ENCODE assay signal across 9 mouse cellular contexts in the genomic region with DNA sequence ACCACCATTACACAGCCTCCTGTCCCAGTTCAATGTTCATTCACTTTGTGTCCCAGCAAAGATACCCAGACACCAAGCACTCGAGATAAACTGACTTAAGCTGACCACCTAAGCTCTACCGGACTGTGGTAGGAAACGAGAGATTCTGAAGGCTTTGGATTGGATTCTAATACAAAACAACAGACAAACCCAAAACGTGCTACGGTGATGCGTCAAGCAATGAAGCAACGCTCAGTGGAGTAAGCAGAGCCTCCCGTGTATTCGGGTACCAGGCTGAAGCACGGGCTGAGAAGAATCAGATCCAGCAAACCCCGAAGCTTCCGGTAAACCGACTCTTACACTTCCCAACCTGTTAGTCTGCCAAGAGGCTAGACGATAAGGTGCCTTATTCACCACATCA. TPM values are rescaled to one million over a fixed set of nuclear protein-coding genes. Genes with fewer than 3 reads are reported as not detected.
DNase-seq lines count a peak whose midpoint lies in the region; ATAC-seq lines count a peak whose summit lies in the region.
"Had no signal": no experiment of that assay in that cellular context is flagged by ENCODE, and none has a peak within 500 bp of the region (broad histone marks: within the 10 kb centered on the region; RNA-seq: fewer than 3 reads in every experiment).

No protein-coding gene starts in this region.

- no peaks in the 10 kb centered on the region for H3K9me3 ChIP-seq in kidney, embryonic 16.5 days (ENCODE audit: low read length)
- H3K9me3 ChIP-seq in embryonic facial prominence, embryonic 14.5 days (ENCODE audit: control insufficient read depth, low read length) = no peaks in the 10 kb centered on the region
- no peaks in the 10 kb centered on the region for H3K9me3 ChIP-seq in hindbrain, embryonic 15.5 days
- no peaks in the 10 kb centered on the region for H3K9me3 ChIP-seq in midbrain, embryonic 16.5 days (replicated peaks; ENCODE audit: control insufficient read depth, low read length, poor library complexity, severe bottlenecking)

- H3K27me3 ChIP-seq in kidney, embryonic 16.5 days (ENCODE audit: insufficient read depth, low read length) = no peaks in the 10 kb centered on the region
- no peaks in the 10 kb centered on the region for H3K27me3 ChIP-seq in embryonic facial prominence, embryonic 14.5 days (replicated peaks; ENCODE audit: control insufficient read depth, insufficient read depth, low read length)
- no peaks in the 10 kb centered on the region for H3K27me3 ChIP-seq in hindbrain, embryonic 15.5 days
- H3K27me3 ChIP-seq in midbrain, embryonic 16.5 days (ENCODE audit: control insufficient read depth, insufficient read depth, low read depth, low read length) = no peaks in the 10 kb centered on the region

- no peak overlapping the region for H3K9ac ChIP-seq in kidney, embryonic 16.5 days (replicated peaks; ENCODE audit: low read length)
- H3K9ac ChIP-seq in embryonic facial prominence, embryonic 14.5 days (ENCODE audit: low read depth, low read length) = no peak overlapping the region
- no peak overlapping the region for H3K9ac ChIP-seq in hindbrain, embryonic 15.5 days
- H3K9ac ChIP-seq in midbrain, embryonic 16.5 days (ENCODE audit: low read depth, low read length) = no peak overlapping the region

- peak overlapping the region; percentile 47 for H3K4me2 ChIP-seq in kidney, embryonic 16.5 days (replicated peaks; ENCODE audit: low read depth, low read length)
- peak overlapping the region; percentile 49 for H3K4me2 ChIP-seq in embryonic facial prominence, embryonic 14.5 days (ENCODE audit: low read depth, low read length)
- H3K4me2 ChIP-seq in hindbrain, embryonic 15.5 days = peak overlapping the region; percentile 47
- H3K4me2 ChIP-seq in midbrain, embryonic 16.5 days (ENCODE audit: low read length) = no peak overlapping the region

- no peak for DNase-seq in kidney, adult 9 months
- DNase-seq in embryonic facial prominence, embryonic 14.5 days (ENCODE audit: low spot score) = no peak
- DNase-seq in urinary bladder, postnatal 36 days (ENCODE audit: low spot score in 2 of 2) = no peak

- no peaks in the 10 kb centered on the region for H3K36me3 ChIP-seq in kidney, embryonic 16.5 days (ENCODE audit: insufficient read depth, low read length)
- no peaks in the 10 kb centered on the region for H3K36me3 ChIP-seq in embryonic facial prominence, embryonic 14.5 days (ENCODE audit: control insufficient read depth, insufficient read depth, low read length)
- no peaks in the 10 kb centered on the region for H3K36me3 ChIP-seq in hindbrain, embryonic 15.5 days
- H3K36me3 ChIP-seq in midbrain, embryonic 16.5 days (ENCODE audit: control insufficient read depth, insufficient read depth, low read length) = no peaks in the 10 kb centered on the region

- peak overlapping the region; percentile 33 for H3K4me3 ChIP-seq in kidney, embryonic 16.5 days (ENCODE audit: low read length)
- peak overlapping the region; percentile 12; the same call in 1 of the 2 replicates for H3K4me3 ChIP-seq in embryonic facial prominence, embryonic 14.5 days (ENCODE audit: low read depth, low read length)
- peak overlapping the region; percentile 26 for H3K4me3 ChIP-seq in hindbrain, embryonic 15.5 days
- peak overlapping the region; percentile 0; the same call in 1 of the 2 replicates for H3K4me3 ChIP-seq in midbrain, embryonic 16.5 days (ENCODE audit: low read depth, low read length)

- H3K27ac ChIP-seq in kidney, embryonic 16.5 days (ENCODE audit: low read length) = no peak overlapping the region
- H3K27ac ChIP-seq in embryonic facial prominence, embryonic 14.5 days (replicated peaks; ENCODE audit: low read depth, low read length) = no peak overlapping the region
- no peak overlapping the region for H3K27ac ChIP-seq in hindbrain, embryonic 15.5 days (replicated peaks)
- no peak overlapping the region for H3K27ac ChIP-seq in midbrain, embryonic 16.5 days (ENCODE audit: low read length)

- 49% methylated on average over 14 of the region's 14 CpGs for WGBS in kidney, embryonic 16.5 days
- 49% methylated on average over 14 of the region's 14 CpGs for WGBS in embryonic facial prominence, embryonic 14.5 days
- 52% methylated on average over 14 of the region's 14 CpGs for WGBS in hindbrain, embryonic 15.5 days
- 50% methylated on average over 14 of the region's 14 CpGs for WGBS in midbrain, embryonic 16.5 days

- peaks cover 19% of the 10 kb centered on the region for H3K4me1 ChIP-seq in kidney, embryonic 16.5 days (ENCODE audit: insufficient read depth, low read length)
- peaks cover 11% of the 10 kb centered on the region for H3K4me1 ChIP-seq in embryonic facial prominence, embryonic 14.5 days (ENCODE audit: control insufficient read depth, insufficient read depth, low read length)
- peaks cover 21% of the 10 kb centered on the region for H3K4me1 ChIP-seq in hindbrain, embryonic 15.5 days (replicated peaks)
- H3K4me1 ChIP-seq in midbrain, embryonic 16.5 days (ENCODE audit: control insufficient read depth, insufficient read depth, low read length) = peaks cover 12% of the 10 kb centered on the region

- ATAC-seq in kidney, embryonic 16.5 days (ENCODE audit: low FRiP score, low TSS enrichment) = no peak
- no peak for ATAC-seq in embryonic facial prominence, embryonic 14.5 days (ENCODE audit: low read depth)
- ATAC-seq in hindbrain, embryonic 15.5 days (ENCODE audit: low FRiP score, low read depth) = no peak
- no peak for ATAC-seq in midbrain, embryonic 16.5 days
- no peak for ATAC-seq in monocyte, adult 5-6 weeks (replicated peaks; ENCODE audit: insufficient number of reproducible peaks, low FRiP score, low TSS enrichment, poor library complexity, severe bottlenecking)

RNA-seq across cellular contexts. Expression of a gene that starts 37.0 kb away (rescaled TPM):
- 4.1 and 4.2 TPM in 2 replicates for polyA plus RNA-seq in kidney, embryonic 16.5 days (2015; fragmentation: Nextera tagmentation; extraction: Ambion mirVana)
- polyA plus RNA-seq in embryonic facial prominence, embryonic 14.5 days (2014; fragmentation: Nextera tagmentation; extraction: Ambion mirVana) = 9.0 and 10.1 TPM in 2 replicates
- 3.4 and 3.7 TPM in 2 replicates for polyA plus RNA-seq in hindbrain, embryonic 15.5 days (2015; fragmentation: Nextera tagmentation; extraction: Ambion mirVana)
- 3.3 and 3.6 TPM in 2 replicates for polyA plus RNA-seq in midbrain, embryonic 16.5 days (2015; fragmentation: Nextera tagmentation; extraction: Ambion mirVana)
- total RNA-seq in monocyte, adult 5-6 weeks (2017) = 22.1 to 45.4 TPM (median 25.4 TPM) in 3 replicates

RNA-seq across cellular contexts. Expression of a gene that starts 38.3 kb away (rescaled TPM):
- polyA plus RNA-seq in kidney, embryonic 16.5 days (2015; fragmentation: Nextera tagmentation; extraction: Ambion mirVana) = not detected in 2 replicates
- not detected in 2 replicates for polyA plus RNA-seq in embryonic facial prominence, embryonic 14.5 days (2014; fragmentation: Nextera tagmentation; extraction: Ambion mirVana)
- polyA plus RNA-seq in hindbrain, embryonic 15.5 days (2015; fragmentation: Nextera tagmentation; extraction: Ambion mirVana) = not detected in 2 replicates
- polyA plus RNA-seq in midbrain, embryonic 16.5 days (2015; fragmentation: Nextera tagmentation; extraction: Ambion mirVana) = not detected in 2 replicates
- 0.11 TPM in 1 of 3 replicates, not detected in the others for total RNA-seq in monocyte, adult 5-6 weeks (2017)
- total RNA-seq: common myeloid progenitor, adult 5-6 weeks; layer of hippocampus, postnatal 36 days had no signal

RNA-seq across cellular contexts. Expression of a gene that starts 59.7 kb away (rescaled TPM):
- not detected in 2 replicates for polyA plus RNA-seq in kidney, embryonic 16.5 days (2015; fragmentation: Nextera tagmentation; extraction: Ambion mirVana)
- polyA plus RNA-seq in embryonic facial prominence, embryonic 14.5 days (2014; fragmentation: Nextera tagmentation; extraction: Ambion mirVana) = not detected in 2 replicates
- not detected in 2 replicates for polyA plus RNA-seq in hindbrain, embryonic 15.5 days (2015; fragmentation: Nextera tagmentation; extraction: Ambion mirVana)
- not detected in 2 replicates for polyA plus RNA-seq in midbrain, embryonic 16.5 days (2015; fragmentation: Nextera tagmentation; extraction: Ambion mirVana)
- 1.4 TPM in 1 of 3 replicates, not detected in the others for total RNA-seq in monocyte, adult 5-6 weeks (2017)
- total RNA-seq: common myeloid progenitor, adult 5-6 weeks; layer of hippocampus, postnatal 36 days had no signal
